Mouse (Mus musculus): Measurements from ENCODE around the gene Osgin1. TPM values are rescaled to one million over a fixed set of nuclear protein-coding genes. Genes with fewer than 3 reads are reported as not detected.

The Osgin1 gene
- polyA plus RNA-seq (2015; fragmentation: Nextera tagmentation; extraction: Ambion mirVana): 17.7 and 19.6 TPM in 2 replicates

GRCm38 (mm10) chr8:119433582-119434174 is at the start of gene Osgin1:
Gene Osgin1, plus strand, starts transcription at chr8:119434124.
- H3K27ac ChIP-seq (ENCODE audit: low read depth, low read length): no peak within 1 kb of the TSS
- H3K27me3 ChIP-seq (replicated peaks; ENCODE audit: control insufficient read depth, insufficient read depth, low read length): no peaks in the 10 kb centered on the region
- H3K9me3 ChIP-seq (ENCODE audit: control insufficient read depth): no peaks in the 10 kb centered on the region
- no peak for TF ChIP-seq CTCF (IDR thresholded peaks at IDR 0.05; ENCODE audit: low read depth)
- H3K4me1 ChIP-seq (replicated peaks; ENCODE audit: control insufficient read depth, insufficient read depth, low read length): 0 out of 2 replicates have a peak, but pooled peaks cover 6% of the 10 kb centered on the region
- no peak within 1 kb of the TSS for H3K4me2 ChIP-seq (replicated peaks; ENCODE audit: low read depth)
- H3K9ac ChIP-seq (ENCODE audit: low read depth, low read length): 0 out of 2 replicates have a peak within 1 kb of the TSS, but pooled peaks have one; percentile 17
- 78% methylated on average over 13 of the region's 13 CpGs for WGBS
- H3K36me3 ChIP-seq (ENCODE audit: control insufficient read depth, insufficient read depth): no peaks in the 10 kb centered on the region
- no peak for ATAC-seq
- H3K4me3 ChIP-seq (ENCODE audit: low read depth, low read length): no peak within 1 kb of the TSS

GRCm38 (mm10) chr8:119384478-119384877 is 49.4 kb upstream of the Osgin1 start:
- WGBS: 19% methylated on average over 10 of the region's 10 CpGs
- Histone ChIP-seq H3K27me3 (replicated peaks; ENCODE audit: control insufficient read depth, insufficient read depth, low read length) (no peaks in the 10 kb centered on the region), H3K27ac (ENCODE audit: low read depth, low read length) (no peak overlapping the region), H3K9ac (ENCODE audit: low read depth, low read length) (no peak overlapping the region), H3K9me3 (ENCODE audit: control insufficient read depth) (no peaks in the 10 kb centered on the region), H3K4me3 (ENCODE audit: low read depth, low read length) (no peak overlapping the region), H3K4me2 (replicated peaks; ENCODE audit: low read depth) (no peak overlapping the region), H3K36me3 (ENCODE audit: control insufficient read depth, insufficient read depth) (no peaks in the 10 kb centered on the region), H3K4me1 (replicated peaks; ENCODE audit: control insufficient read depth, insufficient read depth, low read length) (no peaks in the 10 kb centered on the region)
- 0 out of 2 replicates have a peak, but pooled peaks have one; percentile 22 for ATAC-seq
- peak; percentile 76 for TF ChIP-seq CTCF (IDR thresholded peaks at IDR 0.05; ENCODE audit: low read depth)

GRCm38 (mm10) chr8:119385854-119386253 is 48.1 kb upstream of the Osgin1 start:
- TF ChIP-seq CTCF (IDR thresholded peaks at IDR 0.05; ENCODE audit: low read depth): no peak
- H3K27me3 ChIP-seq (replicated peaks; ENCODE audit: control insufficient read depth, insufficient read depth, low read length): no peaks in the 10 kb centered on the region
- no peak overlapping the region for H3K4me3 ChIP-seq (ENCODE audit: low read depth, low read length)
- H3K27ac ChIP-seq (ENCODE audit: low read depth, low read length): no peak overlapping the region
- no peak overlapping the region for H3K4me2 ChIP-seq (replicated peaks; ENCODE audit: low read depth)
- H3K4me1 ChIP-seq (replicated peaks; ENCODE audit: control insufficient read depth, insufficient read depth, low read length): no peaks in the 10 kb centered on the region
- H3K9ac ChIP-seq (ENCODE audit: low read depth, low read length): no peak overlapping the region
- 66% methylated on average over 6 of the region's 6 CpGs for WGBS
- H3K36me3 ChIP-seq (ENCODE audit: control insufficient read depth, insufficient read depth): no peaks in the 10 kb centered on the region
- no peak for ATAC-seq
- no peaks in the 10 kb centered on the region for H3K9me3 ChIP-seq (ENCODE audit: control insufficient read depth)

- TF ChIP-seq CTCF (IDR thresholded peaks at IDR 0.05; ENCODE audit: low read depth): no peak
- Histone ChIP-seq H3K36me3 (ENCODE audit: control insufficient read depth, insufficient read depth) (no peaks in the 10 kb centered on the region), H3K27ac (ENCODE audit: low read depth, low read length) (no peak overlapping the region), H3K9ac (ENCODE audit: low read depth, low read length) (no peak overlapping the region), H3K4me3 (ENCODE audit: low read depth, low read length) (no peak overlapping the region), H3K4me1 (replicated peaks; ENCODE audit: control insufficient read depth, insufficient read depth, low read length) (no peaks in the 10 kb centered on the region), H3K27me3 (replicated peaks; ENCODE audit: control insufficient read depth, insufficient read depth, low read length) (no peaks in the 10 kb centered on the region), H3K9me3 (ENCODE audit: control insufficient read depth) (no peaks in the 10 kb centered on the region), H3K4me2 (replicated peaks; ENCODE audit: low read depth) (no peak overlapping the region)
- ATAC-seq: no peak
- 77% methylated on average over 6 of the region's 6 CpGs for WGBS
These were observed 46.9 kb upstream of the Osgin1 start for GRCm38 (mm10) chr8:119386988-119387387.

GRCm38 (mm10) chr8:119394097-119394496 is 39.8 kb upstream of the Osgin1 start:
- 0 out of 2 replicates have a peak, but pooled peaks cover 2% of the 10 kb centered on the region for H3K4me1 ChIP-seq (replicated peaks; ENCODE audit: control insufficient read depth, insufficient read depth, low read length)
- H3K27me3 ChIP-seq (replicated peaks; ENCODE audit: control insufficient read depth, insufficient read depth, low read length): no peaks in the 10 kb centered on the region
- no peaks in the 10 kb centered on the region for H3K36me3 ChIP-seq (ENCODE audit: control insufficient read depth, insufficient read depth)
- H3K9me3 ChIP-seq (ENCODE audit: control insufficient read depth): no peaks in the 10 kb centered on the region
- H3K4me2 ChIP-seq (replicated peaks; ENCODE audit: low read depth): peak overlapping the region; percentile 99
- H3K27ac ChIP-seq (ENCODE audit: low read depth, low read length): 0 out of 2 replicates have a peak overlapping the region, but pooled peaks have one; percentile 37
- no peak overlapping the region; the same call in 1 of the 2 replicates for H3K9ac ChIP-seq (ENCODE audit: low read depth, low read length)
- ATAC-seq: 0 out of 2 replicates have a peak, but pooled peaks have one; percentile 0
- TF ChIP-seq CTCF (IDR thresholded peaks at IDR 0.05; ENCODE audit: low read depth): no peak
- H3K4me3 ChIP-seq (ENCODE audit: low read depth, low read length): peak overlapping the region; percentile 72
- 78% methylated on average over 9 of the region's 9 CpGs for WGBS

GRCm38 (mm10) chr8:119394524-119395026 is 39.3 kb upstream of the Osgin1 start, which contains the start of gene Mlycd:
Gene Mlycd, plus strand, starts transcription at chr8:119394878.
- WGBS: 1% methylated on average over 44 of the region's 44 CpGs

More at GRCm38 (mm10) chr8:119394524-119395026, 39.3 kb upstream of the Osgin1 start, which contains the start of gene Mlycd:
- Histone ChIP-seq H3K4me3 (ENCODE audit: low read depth, low read length) (peak within 1 kb of the TSS; percentile 72), H3K27me3 (replicated peaks; ENCODE audit: control insufficient read depth, insufficient read depth, low read length) (no peaks in the 10 kb centered on the region), H3K9ac (ENCODE audit: low read depth, low read length) (peak within 1 kb of the TSS; percentile 92), H3K4me2 (replicated peaks; ENCODE audit: low read depth) (peak within 1 kb of the TSS; percentile 99), H3K4me1 (replicated peaks; ENCODE audit: control insufficient read depth, insufficient read depth, low read length) (0 out of 2 replicates have a peak, but pooled peaks cover 7% of the 10 kb centered on the region), H3K9me3 (ENCODE audit: control insufficient read depth) (no peaks in the 10 kb centered on the region), H3K27ac (ENCODE audit: low read depth, low read length) (peak within 1 kb of the TSS; percentile 96), H3K36me3 (ENCODE audit: control insufficient read depth, insufficient read depth) (no peaks in the 10 kb centered on the region)
- ATAC-seq: peak; percentile 91
- no peak for TF ChIP-seq CTCF (IDR thresholded peaks at IDR 0.05; ENCODE audit: low read depth)

Measured in intestine, postnatal 0 days (tissue).